ENCODE assay signal across 16 mouse cellular contexts in genomic region chr10:82806414-82806813, GRCm38 (mm10).
"Had no signal": no experiment of that assay in that cellular context is flagged by ENCODE, and none has a peak within 500 bp of the region (broad histone marks: within the 10 kb centered on the region; RNA-seq: fewer than 3 reads in every experiment).

No protein-coding gene starts in this region.

- ATAC-seq: hindbrain, postnatal 0 days; midbrain, embryonic 15.5 days had no signal

- H3K4me3 ChIP-seq: limb, embryonic 15.5 days; megakaryocyte, embryonic 14.5 days; midbrain, embryonic 15.5 days; neural tube, embryonic 12.5 days had no signal

- H3K27ac ChIP-seq: hindbrain, postnatal 0 days; limb, embryonic 15.5 days; macrophage; midbrain, embryonic 15.5 days; neural tube, embryonic 12.5 days had no signal

- H3K36me3 ChIP-seq: limb, embryonic 15.5 days; midbrain, embryonic 15.5 days; neural tube, embryonic 12.5 days had no signal

- H3K4me2 ChIP-seq: limb, embryonic 15.5 days; lung, embryonic 14.5 days; midbrain, embryonic 11.5 days; midbrain, embryonic 15.5 days; neural tube, embryonic 12.5 days had no signal

- H3K9me3 ChIP-seq: limb, embryonic 15.5 days; midbrain, embryonic 15.5 days; neural tube, embryonic 12.5 days had no signal

- H3K9ac ChIP-seq: limb, embryonic 15.5 days; lung, embryonic 14.5 days; midbrain, embryonic 15.5 days; neural tube, embryonic 12.5 days had no signal

- DNase-seq: layer of hippocampus, adult 9-11 months; layer of hippocampus, postnatal 36 days; lung, embryonic 14.5 days; lung, postnatal 14 days; retina, postnatal 1 day; right cerebral cortex, postnatal 4 days; spleen, adult 18-20 months; thymus, adult 18-20 months; thymus, postnatal 25 days had no signal

- H3K27me3 ChIP-seq: limb, embryonic 15.5 days; megakaryocyte, embryonic 14.5 days; midbrain, embryonic 15.5 days; neural tube, embryonic 12.5 days had no signal
